Mouse (Mus musculus): ENCODE results near the gene Ankrd50.

The Ankrd50 gene

DNA sequence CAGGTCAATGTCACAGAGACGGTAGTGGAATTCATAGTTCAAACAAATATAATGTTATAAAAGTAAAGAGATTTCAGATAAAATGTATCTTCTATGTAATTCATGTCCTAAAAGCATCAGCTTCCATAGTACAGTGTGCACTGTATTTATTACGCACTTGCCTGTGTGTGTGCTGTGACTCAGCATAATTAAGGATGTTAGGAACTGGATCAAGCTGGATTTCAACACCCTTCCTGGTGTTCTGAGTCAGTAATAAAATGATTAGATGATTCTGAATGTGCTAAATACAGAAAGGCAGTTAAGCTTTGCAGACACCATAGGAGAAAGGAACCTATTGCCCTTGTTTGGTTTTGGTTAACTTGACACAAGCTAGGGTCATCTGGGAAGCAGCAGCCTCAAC is 21.5 kb downstream of the Ankrd50 start:
- no peak for DNase-seq

DNA sequence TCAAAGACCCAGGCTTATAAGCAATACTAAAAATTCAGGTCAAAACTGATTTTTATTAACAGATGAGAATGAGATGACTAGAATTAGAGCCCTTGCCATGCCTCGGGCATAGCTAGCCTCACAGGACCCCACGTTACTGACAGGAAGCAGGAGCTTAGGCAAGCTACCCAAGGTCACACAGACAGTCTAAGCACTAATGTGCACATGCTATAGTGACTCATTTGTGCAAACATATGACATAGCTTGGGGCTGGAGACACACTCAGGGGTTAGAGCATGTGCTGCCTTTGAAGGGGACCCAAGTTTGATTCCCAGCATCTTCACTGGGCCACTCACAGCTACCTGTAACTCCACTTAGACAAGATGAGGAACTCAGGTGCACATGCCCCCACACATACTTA is 22.9 kb downstream of the Ankrd50 start:
- DNase-seq = no peak

- no peak for DNase-seq
Measured at GRCm38 (mm10) chr3:38460250-38460624, 24.4 kb downstream of the Ankrd50 start.

GRCm38 (mm10) chr3:38459507-38460249 is 25.0 kb downstream of the Ankrd50 start:
- no peak for DNase-seq

- DNase-seq = peak; percentile 50 to 52
Measured at GRCm38 (mm10) chr3:38457041-38457440, 27.6 kb downstream of the Ankrd50 start.

DNA sequence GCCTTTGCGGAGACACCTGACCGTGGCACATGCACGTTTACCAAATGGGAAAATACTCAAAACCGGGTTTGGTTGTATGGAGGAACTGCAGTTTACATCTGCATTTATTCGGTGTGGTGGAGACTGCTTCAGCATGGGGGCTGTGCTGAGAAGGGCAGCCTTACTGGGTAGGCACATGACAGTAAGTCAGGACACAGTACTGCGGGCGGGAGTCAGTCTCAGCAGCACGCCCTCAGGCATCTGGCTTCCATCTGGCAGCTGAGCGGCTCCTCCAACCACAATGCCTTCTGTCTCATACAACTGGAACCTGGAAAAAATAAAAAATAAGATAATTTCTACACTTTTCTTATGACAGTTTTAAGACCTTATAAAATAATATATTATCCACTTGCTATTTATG is 32.4 kb downstream of the Ankrd50 start:
- DNase-seq = no peak

DNA sequence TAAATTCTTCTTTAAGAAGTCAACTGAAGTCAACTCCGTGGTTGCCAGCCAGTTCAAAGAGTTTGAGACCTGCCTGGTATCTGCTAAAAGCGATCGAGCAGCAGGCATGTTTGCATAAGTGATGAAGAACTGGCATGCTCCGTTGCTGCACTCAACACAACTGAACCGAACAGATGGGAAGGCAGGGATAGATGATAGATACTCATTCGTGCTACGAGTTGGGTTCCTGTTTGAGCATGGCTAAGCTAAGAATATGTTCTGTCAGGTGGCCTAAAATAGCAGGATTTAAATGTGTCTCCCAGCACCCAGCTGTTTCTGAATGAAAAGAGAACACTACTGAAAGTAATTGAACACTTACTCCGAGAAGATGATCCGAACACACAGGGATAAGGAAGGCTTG is 38.1 kb downstream of the Ankrd50 start:
- DNase-seq = no peak

DNA sequence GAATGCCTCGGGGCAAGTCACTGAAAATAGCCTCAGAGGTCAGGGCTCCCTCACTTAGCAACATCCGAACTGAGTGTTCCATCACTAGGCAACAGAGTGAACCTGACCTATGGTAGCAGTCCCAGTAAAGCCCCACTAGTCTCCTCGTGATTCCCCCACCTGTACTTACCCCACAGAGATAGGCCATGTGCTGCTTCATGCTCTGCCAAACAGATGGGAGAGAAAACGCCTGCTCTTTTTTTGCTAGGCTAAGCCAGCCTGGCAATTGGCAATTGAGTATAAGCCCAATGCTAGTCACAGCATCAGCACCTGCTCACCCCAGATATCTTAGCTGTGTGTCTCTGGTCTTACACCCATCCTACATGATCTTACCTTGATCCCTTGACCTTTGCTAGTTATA is 40.8 kb downstream of the Ankrd50 start:
- DNase-seq = no peak

GRCm38 (mm10) chr3:38440564-38440991 is 44.1 kb downstream of the Ankrd50 start:
- DNase-seq = no peak

GRCm38 (mm10) chr3:38436596-38436995 is 48.0 kb downstream of the Ankrd50 start:
- no peak for DNase-seq

- no peak for DNase-seq
Measured at GRCm38 (mm10) chr3:38435828-38436227, 48.8 kb downstream of the Ankrd50 start.

- no peak for DNase-seq
Measured at GRCm38 (mm10) chr3:38434486-38434885, 50.2 kb downstream of the Ankrd50 start.

GRCm38 (mm10) chr3:38433495-38434464 is 50.9 kb downstream of the Ankrd50 start:
- no peak for DNase-seq

DNA sequence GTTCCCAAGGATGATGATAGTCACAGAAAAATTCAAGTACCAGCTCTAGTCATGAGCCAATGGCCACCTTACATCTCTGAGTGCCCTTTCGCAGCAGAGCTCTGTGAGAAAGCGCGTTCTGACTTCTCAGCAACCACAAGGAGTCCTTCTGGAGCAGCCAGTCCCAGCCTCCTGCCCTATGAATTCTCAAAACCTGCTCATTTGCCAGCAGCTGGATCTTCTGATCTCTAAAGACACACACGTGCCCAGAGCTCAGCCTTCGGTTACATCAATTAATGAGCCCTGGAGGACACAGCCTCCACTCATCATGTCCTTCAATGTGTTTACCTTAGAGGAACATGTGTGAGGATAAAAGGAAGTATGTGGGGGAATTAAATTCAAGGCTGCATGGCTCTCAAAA is 53.2 kb downstream of the Ankrd50 start:
- DNase-seq = no peak

GRCm38 (mm10) chr3:38431042-38431441 is 53.6 kb downstream of the Ankrd50 start:
- DNase-seq = no peak

DNA sequence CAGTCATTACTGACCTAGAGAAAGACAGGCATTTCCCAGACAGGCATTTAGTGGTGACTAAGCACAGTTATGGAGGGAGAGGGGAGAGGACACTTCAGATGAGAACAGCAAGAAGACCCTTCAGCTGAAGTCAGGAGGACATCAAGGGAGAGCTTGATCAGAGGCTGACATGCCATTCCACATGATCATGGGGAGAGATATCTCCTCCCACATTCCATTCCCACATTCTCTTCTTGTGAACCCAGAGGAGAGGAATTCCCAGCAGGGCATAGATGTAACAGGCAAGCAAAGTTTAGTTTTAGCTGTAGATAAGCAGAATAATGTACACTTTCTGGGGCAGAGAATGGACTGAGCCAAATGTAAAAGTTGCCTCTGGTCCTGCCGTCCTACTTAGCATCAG is 57.4 kb downstream of the Ankrd50 start:
- DNase-seq = no peak

DNA sequence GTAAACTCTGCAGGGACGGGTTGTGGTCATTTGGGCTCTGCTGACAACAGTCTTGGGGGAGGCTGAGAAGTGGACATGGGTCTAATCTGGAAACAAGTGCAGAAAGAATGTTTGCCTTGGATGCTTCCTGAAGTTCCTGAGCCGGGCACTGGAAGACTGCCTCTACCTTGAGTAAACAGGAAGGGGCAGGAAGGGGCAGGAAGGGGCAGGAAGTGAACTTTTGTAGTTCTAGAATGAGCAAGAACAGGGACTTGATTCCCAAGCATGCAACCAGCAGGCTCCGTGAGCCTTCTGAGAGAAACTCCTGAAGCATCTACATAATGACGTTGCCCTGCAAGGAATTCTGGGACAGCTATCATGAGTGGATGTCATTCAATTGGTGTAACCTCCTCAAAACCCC is 60.7 kb downstream of the Ankrd50 start:
- no peak for DNase-seq

GRCm38 (mm10) chr3:38419896-38420295 is 64.7 kb downstream of the Ankrd50 start:
- DNase-seq = no peak

DNA sequence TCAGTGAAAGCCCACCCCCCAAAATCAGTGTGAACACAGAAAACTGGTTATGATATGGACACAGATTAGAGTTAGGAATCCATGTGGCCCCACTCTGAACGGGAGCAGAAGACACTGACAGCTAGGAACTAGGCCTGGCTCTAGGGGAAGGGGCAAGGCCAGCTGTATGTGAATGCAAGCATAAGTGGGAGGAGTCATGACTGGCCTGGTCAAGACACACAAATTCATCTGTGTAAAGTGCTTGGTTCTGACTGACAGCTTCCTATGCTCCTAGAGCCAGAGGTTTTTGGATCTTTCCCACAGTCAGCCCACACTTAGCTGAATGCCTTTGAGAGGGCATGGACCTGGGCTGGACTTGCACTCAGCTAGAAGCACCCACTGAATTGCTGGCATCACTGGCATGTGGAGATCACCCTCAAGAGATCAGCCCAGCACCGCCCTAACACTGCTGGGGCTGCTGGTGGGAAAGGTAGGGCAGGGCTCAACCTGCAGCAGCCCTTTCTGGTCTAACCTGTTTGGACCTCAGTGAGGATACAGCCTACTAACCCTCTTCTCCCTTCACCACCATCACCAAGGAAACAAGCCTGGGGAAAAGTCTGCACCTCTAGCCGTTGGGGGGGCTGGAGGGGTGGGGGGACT is 69.2 kb downstream of the Ankrd50 start:
- DNase-seq = no peak
